Mouse (Mus musculus): Measurements from ENCODE around the gene Zfp605.
"Not testable (repeated sequence)": the region's sequence is repeated elsewhere in the genome, so short reads cannot be mapped to it uniquely, and the experiment has no call there.

Gene Zfp605

DNA sequence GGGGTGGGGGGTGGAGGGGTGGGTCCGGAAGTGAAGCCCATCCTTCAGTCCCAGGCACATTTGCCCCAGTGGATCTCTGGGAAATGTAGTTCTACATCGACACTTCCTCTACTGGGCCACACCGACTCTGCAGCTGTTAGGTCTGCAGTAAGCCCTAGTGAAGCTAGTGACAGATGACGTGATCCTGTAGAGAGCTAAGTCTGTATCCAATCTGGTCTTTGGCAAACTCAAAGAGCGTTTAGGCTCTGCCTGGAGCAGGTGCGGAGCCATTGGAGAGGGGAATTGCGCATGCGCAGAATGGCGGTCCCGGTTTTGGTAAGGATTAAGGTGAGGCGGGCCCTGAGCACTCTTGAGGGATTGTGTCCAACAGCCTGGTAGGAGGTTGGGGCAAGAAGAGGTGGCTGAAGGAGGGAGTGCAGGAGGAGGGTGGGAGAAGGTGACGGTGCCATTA is at the start of gene Zfp605:
Gene Zfp605 (plus strand): TSS at position 102 of the 451 bp plus-strand sequence.
- peak; percentile 75 to 82 for DNase-seq (ENCODE audit: low spot score in 2 of 2)

DNA sequence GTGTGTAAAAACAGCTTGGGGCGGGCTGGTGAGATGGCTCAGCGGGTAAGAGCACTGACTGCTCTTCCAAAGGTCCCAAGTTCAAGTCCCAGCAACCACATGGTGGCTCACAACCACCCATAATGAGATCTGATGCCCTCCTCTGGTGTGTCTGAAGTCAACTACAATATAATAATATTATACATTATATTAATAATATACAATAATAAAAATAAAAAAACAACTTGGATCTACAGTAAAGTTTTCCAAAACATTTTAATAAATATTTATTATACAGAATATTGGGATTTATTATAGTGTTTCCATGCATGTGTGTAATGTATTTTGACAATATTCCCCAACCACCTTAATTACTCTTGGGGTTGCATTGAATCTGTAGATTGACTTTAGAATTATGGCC is 37.5 kb upstream of the Zfp605 start, which contains the start of gene Gm17655:
Gene Gm17655 (minus strand): TSS at position 101 of the 400 bp plus-strand sequence.
- not testable (repeated sequence) for DNase-seq (ENCODE audit: low spot score in 2 of 2)

DNA sequence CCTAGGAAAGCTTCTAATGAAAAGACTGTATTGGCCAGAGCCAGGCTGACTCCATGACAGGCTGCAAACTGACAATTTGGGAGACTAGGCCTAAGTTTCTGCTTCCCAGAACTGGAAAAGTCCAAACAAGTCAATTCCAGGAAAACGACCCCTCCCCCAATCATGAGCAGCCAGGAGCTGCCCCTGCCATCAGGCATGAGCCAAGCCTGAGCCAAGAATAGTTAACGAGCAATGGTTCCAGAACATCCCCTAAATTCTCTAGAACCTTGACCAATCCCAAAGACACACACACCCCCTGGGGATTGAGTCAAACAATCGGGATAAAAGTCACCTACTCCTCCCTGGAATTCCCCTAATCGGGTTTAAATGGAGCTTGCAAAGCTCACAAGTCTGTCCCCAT is 26.9 kb upstream of the Zfp605 start:
- no peak for DNase-seq (ENCODE audit: low spot score in 2 of 2)

DNA sequence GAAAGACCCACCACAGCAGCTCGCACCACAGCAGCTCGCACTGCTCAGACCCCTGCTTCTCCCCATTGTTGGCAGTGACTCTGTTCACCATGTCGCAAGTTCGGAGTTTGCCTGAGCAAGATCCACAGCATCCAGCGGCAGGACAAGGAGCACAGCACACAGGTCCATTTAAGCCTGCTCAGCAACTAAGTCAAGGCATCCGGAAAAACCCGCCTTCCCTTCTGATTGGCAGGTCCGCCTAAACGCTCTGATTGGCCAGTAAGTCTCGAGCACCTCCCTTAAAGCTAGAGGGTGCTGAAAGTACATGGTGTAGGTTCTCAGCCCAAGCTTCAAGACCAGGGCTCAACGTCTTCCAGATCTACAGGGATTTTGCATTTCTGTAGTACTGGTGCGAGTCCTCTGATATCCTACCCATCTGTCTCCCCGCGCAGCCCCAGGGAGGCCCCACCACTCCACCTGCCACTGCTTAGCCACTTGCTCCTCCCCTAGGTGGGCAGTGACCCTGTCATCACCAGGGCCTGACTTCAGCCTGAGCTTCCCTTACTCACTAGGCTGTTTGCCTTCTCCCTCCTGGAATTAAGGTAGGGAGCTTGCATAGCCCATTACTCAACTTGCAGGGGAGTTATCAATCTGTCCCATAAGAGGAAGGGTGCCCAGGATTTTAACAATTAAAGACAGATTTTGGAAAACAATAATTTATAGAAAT is 23.6 kb upstream of the Zfp605 start:
- no peak for DNase-seq (ENCODE audit: low spot score in 2 of 2)

DNA sequence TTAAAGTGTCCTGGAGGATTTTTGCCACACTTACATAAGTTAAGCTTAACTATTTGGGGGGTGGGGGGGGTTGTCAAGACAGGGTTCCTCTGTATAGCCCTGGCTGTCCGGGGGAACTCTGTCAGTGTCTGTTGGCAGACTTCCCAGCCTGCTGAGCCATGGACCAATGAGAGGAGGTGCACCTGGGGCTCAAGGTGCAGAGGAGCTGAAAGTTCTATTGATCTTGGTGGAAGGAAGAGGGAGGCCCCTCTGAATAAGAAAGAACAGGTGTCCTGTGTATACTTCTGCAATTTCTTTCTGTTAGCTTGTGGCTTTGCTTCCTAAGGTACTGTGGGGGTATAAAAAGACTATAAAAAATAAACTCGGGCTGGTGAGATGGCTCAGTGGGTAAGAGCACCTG is 18.3 kb upstream of the Zfp605 start:
- no peak for DNase-seq (ENCODE audit: low spot score in 2 of 2)

DNA sequence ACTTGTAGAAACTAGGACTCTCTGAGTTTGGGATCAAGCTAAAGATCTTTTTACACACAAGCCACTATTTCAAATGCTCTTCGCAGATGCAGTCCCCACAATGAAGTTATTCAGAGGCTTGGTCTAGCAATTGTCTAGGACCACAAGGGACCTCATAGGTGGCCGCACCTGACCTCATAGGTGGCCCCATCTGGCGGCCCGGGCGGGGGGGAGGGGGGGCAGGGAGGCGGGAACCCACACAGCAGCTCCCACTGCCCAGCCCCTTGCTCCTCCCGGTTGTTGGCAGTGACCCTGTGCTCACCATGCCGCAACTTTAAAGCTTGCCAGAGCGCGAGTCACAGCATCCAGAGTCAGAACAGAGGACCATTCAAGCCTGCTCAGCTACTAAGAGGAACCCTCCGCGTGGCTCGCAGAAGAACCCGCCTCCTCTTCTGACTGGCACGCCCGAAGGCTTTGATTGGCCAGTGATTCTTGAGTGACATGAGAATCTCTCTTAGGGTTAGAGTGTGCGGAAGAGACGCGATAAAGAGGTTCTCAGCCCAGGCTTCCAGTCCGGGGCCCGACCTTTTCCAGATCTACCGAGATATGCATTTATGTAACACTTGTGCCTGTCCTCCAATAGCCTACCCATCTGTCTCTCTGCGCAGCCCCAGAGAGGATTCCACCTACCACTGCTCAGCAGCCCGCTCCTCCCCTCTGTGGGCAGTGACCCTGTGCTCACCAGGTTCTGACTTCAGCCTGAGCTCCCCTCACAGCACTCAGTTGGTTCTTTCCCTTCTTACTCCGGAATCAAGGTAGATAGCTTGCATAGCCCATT is 15.7 kb upstream of the Zfp605 start, which contains the start of gene Gm35315:
Gene Gm35315 (minus strand): TSS at position 391 of the 817 bp plus-strand sequence.
- DNase-seq (ENCODE audit: low spot score in 2 of 2): peak; percentile 72 to 79

DNA sequence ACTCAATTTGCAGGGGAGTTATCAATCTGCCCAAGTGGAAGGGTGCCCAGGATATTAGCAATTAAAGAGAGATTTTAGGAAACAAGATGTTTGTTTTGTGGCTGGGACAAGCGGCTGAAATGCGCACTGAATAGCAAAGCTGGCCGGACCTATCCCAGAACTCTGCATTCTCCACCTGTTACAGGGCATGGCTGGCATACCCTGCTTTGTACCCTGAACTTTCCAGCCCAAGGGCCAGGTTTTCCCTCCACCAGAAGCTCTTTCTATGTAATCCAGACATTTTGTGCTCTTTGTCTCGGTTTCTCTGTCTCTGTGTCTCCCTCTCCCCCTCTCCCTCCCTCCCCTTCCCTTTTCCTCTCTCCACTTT is 15.1 kb upstream of the Zfp605 start:
- no peak for DNase-seq (ENCODE audit: low spot score in 2 of 2)

DNA sequence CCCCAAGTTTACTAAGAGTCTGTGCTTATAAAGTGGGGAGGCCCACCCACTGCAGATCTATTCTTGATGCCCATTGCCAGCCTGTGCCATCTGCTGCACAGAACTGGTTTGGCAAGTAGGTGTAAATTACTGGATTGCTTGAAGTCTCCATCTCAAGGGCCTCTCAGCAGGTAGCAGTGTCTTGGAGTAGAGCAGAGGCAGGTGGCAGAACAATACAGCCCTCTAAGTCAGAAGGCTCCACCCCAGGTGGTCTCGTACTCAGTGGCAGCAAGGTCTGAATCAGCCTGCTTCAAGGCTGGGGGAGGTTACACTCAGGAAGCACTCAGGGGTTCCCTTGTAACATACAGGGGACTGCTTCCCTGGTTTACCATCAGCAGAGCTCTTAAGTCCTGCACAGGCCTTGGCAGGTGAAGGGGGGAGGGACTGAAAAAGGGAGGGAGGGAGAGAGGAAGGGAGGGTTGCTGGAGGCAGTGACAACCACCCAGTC is 10.9 kb upstream of the Zfp605 start:
- no peak for DNase-seq (ENCODE audit: low spot score in 2 of 2)

DNA sequence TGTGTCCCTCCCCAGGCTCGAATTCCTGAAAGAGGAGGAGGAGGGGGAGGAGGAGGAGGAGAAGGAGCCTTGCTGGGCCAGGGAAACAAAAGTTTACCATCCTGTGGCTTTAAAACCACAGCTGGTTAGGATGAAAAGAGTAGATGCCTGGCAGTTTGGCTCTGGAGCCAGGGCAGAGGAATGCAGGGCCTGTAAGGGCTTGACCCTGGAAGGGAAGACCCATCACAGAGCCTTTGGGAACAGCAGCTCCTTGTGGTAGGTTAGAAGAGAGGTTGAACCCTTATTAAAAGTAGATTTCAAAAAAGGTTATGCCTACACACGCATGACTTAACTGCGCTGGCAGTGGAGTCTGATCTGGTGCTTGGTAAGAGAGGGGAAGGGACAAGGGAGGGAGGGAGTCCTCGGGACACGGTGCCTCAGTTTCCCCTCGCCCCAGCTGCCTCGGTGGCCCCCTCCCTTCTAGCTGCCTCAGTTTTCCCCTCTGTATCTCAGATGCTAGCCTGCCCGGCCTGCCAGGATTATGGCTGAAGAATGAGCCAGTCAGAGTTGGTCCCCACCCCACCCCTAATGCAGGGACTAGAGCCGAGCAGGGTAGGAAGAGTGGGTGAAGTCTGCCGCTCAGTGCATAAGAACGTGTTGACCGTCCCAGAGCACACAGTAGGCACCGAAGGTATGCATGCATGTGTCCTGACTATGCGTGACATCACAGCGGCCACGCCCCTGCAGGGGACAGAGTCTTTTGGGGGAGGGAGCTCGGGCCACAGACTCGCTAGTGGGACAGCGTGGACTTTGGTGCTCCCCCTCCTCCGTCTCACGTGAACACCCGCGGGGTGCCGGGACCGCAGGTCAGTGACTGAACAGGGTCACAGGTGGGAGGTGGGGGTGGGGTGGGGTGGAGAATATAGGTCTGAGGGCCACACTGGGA is 10.0 kb upstream of the Zfp605 start, which contains the start of gene Plcxd1:
Gene Plcxd1 (plus strand): TSS at position 314 of the 925 bp plus-strand sequence.
- no peak for DNase-seq (ENCODE audit: low spot score in 2 of 2)

DNA sequence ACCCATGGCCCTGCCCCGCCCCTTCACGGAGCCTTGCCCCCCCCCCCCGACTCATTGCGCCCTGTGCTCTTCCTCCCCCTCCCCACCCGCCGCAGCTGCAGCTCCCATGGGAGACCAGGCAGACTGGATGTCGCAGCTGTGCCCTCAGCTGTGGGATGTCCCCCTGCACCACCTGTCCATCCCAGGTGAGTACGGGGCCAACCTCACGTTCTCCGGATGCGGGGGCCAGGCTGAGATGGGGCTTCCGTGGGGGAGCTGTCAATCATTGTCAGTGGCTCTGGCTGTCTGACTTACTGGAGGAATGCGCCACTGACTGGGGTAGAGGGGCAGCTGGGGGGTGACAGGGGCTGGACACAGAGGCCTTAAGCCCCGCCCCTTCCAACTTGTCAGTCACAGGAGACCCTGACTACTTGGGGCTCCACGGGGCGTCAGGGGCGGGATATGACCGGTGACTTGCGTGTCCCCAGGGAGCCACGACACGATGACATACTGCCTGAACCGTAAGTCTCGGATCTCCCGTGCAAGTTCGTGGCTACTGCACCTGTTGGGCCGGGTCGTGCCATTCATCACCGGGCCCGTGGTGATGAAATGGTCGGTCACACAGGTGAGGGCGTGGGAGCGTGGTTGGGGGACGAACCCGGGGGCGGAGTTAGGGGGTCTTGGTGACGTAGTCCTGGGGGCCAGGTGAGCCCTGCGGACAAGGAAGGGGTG is 8.8 kb upstream of the Zfp605 start:
- peak in 1 of 2 experiments; percentile 47 for DNase-seq (ENCODE audit: low spot score in 2 of 2)

DNA sequence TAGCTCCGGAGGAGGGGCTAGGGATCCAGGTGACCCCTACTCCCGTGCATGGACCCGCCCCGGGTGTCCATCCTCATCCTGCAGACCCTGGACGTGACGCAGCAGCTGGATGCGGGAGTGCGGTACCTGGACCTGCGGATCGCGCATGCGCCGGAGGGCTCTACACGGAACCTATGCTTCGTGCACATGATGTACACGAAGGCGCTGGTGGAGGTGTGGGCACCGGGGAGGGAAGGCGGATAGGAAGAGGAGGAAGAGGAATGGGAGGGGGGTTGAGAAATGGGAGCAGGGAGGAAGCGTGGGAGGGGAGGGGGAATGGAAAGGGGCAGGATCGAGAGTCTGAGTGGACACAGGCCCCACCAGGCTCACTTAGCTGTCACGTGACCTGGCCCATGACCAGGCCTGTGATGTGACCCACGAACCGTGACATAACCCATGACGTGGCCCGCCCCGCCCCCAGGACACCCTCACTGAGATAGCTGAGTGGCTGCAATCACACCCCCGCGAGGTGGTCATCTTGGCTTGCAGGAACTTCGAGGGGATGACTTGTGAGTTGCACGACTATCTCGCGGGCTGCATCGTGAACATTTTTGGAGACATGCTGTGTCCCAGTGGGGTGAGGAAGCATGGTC is 8.1 kb upstream of the Zfp605 start:
- peak in 1 of 2 experiments; percentile 48 for DNase-seq (ENCODE audit: low spot score in 2 of 2)

DNA sequence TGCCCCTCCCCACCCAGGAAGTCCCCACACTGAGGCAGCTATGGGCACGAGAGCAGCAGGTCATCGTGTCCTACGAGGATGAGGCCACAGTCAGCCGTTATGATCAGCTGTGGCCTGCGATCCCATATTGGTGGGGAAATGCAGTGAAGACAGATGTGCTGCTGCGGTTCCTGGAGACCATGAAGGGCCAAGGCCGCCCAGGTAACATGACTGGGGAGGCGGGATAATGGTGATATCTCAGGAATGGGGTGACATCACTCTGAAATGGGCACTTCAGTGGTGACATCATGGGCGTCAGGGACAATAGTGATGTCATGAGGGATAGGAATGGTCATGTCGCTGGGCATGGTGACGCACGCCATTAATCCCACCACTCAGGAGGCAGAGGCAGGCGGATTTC is 7.5 kb upstream of the Zfp605 start:
- DNase-seq (ENCODE audit: low spot score in 2 of 2): no peak

DNA sequence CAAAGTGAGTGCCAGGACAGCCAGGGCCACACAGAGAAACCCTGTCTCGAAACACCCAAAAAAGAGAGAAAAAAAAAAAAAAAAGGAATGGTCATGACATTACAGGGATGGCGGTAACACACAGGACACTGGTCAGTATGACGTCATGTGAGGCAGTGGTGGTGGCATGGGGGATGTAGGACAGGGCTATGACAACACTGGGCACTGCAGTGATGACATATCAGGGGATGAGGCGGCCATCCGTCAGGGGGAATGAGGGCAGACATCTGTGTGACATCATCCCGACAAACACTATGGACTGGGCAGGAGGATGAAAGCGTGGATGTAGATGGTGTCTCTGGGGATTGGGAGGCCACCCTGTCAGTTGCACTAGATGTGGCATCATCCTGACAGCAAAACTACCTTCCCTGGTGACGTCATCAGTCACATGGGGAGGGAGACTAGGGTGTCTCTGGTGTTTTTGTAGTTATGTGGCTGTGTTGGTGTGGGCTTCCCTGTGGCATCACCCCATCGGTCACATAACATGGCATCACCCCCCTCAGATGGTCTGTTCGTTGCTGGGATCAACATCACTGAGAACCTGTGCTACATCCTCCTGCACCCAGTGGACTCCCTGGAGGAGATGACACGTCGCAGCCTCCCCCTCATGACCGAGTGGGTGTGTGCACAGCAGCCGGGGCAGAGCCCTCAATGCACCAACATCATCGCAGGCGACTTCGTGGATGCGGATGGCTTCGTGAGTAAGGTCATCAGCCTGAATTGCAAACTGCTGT is 6.9 kb upstream of the Zfp605 start:
- no peak for DNase-seq (ENCODE audit: low spot score in 2 of 2)

DNA sequence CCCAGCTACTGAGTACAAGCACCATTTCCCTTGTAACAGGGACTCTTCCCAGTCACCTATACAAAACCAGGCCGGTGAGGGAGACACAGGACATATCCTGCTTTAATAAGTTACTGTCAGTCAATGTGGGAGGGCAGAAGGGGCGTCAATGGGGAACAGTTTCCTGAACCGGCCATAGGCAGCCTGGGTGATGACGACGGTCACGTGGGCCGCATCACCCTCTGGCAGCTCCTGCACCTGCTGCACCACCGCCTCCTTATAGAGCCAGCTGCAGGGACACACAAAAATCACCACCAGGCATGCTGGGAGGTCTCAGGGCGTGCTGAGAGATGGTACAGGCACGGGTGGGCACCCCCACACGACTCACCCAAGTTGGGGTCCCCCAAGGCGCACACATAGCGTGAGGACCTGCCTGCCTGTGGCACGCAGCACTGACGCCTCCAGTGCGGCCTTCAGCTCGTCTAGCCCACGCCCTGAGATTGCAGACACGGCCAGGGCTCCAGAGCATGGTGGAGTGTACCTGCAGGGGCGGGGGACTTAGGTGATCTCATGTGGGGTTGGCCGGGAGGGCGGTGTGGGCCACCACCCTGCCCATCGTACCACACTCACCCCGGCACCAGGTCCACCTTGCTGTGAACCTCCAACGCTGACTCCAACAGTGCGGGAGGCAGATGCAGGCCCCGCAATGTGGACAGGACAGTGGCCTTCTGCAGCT is 5.8 kb upstream of the Zfp605 start:
- no peak for DNase-seq (ENCODE audit: low spot score in 2 of 2)

DNA sequence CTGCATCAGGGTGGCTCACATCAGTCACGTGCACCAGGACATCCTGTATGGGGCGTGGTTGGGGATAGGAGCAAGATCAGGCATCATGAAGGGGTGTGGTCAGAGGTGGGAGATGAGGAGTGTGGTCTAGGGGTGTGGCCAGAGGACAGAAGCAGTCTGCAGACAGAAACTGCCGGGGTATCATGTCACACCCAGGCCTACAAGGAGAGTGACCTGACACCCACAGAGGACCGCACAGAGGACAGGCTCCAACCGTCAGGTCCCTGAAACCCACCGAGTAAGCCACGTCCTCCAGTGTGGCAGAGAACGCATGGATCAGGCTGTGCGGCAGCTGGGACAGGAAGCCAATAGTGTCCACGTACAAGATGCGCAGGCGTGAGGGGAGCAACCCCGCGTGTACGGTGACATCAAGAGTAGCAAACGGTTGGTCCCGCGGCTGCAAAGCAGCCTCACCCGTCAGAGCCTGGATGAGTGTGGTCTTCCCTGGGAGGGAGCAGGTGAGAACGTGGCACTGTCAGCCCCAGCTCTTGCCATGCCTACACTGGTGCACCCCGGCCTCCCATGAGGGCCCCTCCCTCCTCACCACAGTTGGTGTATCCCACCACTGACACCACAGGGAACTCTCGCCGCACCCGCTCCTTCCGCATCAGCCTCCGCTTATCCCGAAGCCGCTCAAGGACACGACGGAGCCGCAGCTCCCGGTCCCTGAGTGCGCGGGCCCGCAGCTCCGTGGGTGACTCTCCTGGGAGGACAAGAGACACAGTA is 5.1 kb upstream of the Zfp605 start:
- no peak for DNase-seq (ENCODE audit: low spot score in 2 of 2)

DNA sequence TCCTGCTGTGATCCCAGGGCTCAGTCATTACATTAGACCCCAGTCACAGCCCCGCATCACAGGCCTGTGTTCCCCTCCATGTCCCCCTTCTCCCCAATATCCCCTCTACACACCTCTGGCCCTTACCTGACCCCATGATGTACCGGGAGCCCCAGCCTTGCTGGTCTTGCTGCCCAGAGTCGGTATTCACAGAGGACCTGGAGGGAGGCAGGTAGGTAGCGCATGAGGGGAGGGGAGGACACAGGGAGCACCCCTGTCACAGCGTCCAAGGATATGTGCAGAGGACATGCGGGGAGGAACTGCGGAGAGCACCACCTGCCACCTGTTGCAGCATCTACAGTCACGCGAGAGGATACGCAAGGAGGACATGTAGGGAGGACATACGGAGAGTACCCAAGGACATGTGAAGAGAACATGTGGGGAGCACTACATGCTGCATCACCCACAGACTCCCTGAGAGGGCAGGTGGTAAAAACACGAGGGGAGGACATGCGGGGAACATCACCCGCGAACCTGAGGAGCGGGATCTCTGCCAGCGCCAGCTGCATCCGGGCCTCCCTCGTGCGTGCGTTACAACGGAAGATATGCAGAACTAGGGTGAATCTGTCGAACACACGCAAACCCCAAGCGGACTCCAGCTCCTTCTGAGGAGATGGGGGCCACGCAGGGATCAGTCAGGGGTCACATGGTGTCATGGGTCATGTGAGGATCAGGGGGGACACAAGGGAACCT is 3.6 kb upstream of the Zfp605 start:
- no peak for DNase-seq (ENCODE audit: low spot score in 2 of 2)

DNA sequence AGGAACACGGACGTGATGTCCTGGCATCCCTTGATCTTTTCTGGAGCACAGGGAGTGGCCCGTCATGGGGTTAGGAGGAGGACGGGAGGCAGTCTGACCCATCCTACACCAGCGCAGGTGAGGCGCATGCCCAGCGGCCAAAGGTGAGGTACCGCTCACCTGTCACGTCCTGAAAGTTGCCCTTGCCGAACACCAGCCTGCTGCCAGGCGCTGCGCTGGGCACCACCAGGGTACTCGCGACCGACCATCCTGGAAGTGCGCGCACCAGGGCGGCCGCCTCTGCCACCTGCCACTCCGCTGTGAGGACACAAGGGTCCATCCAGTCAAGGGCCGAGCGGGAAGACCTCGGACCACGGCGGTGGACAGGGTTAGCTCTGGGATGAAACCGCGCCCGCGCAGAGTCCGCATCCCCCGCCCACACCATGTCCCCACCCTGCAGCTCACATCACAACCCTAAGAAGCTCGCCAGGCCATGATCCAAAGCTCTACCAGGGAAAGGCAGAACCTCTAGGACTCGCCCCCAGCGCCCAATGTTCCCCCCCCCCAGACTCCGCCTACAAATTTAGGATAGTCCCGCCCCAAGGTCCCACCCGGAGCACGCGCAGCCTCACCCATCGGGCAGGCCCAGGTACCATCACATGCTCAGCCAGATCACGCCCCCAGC is 2.9 kb upstream of the Zfp605 start:
- no peak for DNase-seq (ENCODE audit: low spot score in 2 of 2)

All from natural killer cell, adult 2 months (primary cell).